Mouse (Mus musculus): ENCODE measurements around the gene Phc1. TPM values are rescaled to one million over a fixed set of nuclear protein-coding genes. Genes with fewer than 3 reads are reported as not detected.
"Not testable (repeated sequence)": the region's sequence is repeated elsewhere in the genome, so short reads cannot be mapped to it uniquely, and the experiment has no call there.

Gene Phc1
- polyA plus RNA-seq, 1 experiment from 2014 or later: 38.6 TPM

DNA sequence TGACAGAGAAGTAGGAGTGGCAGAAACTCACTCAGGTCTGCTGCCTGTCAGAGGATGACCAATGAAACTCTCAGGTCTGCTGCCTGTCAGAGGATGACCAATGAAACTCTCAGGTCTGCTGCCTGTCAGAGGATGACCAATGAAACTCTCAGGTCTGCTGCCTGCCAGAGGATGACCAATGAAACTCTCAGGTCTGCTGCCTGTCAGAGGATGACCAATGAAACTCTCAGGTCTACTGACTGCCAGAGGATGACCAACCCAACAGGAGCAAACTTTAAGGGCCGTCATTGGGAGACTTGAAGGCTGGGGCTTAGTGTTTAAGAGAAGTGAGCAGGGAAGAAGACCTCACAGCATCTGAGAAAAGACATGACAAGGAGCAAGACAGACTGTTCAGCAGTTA is 7.0 kb upstream of the Phc1 start:
- not testable (repeated sequence) for H3K4me3 ChIP-seq; H3K36me3 ChIP-seq (replicated peaks); H3K4me2 ChIP-seq; ATAC-seq (replicated peaks); H3K27ac ChIP-seq; H3K27me3 ChIP-seq (replicated peaks); H3K9me3 ChIP-seq; H3K4me1 ChIP-seq; H3K9ac ChIP-seq
- 59% methylated on average over 1 of the region's 1 CpGs for WGBS

DNA sequence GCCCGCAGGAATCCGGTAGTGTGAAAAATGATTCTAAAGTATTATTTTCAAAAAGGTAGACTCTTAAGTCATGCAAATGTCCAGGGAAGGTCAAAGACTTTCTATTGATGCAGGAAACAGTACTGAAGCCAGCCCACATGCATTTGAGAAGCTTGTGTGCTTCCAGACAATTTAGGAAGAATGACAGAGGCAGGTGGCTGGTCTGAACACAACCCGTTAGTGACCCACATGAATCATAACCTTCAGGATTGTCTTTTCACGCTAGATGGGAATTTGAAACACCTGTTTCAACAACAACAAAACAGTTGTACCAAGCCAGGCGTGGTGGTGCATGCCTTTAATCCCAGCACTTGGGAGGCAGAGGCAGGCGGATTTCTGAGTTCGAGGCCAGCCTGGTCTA is 6.0 kb upstream of the Phc1 start:
- Histone ChIP-seq H3K4me3 (no peak overlapping the region), H3K36me3 (replicated peaks) (no peaks in the 10 kb centered on the region), H3K4me2 (no peak overlapping the region), H3K4me1 (peaks cover 2% of the 10 kb centered on the region; the same call in 1 of the 2 replicates), H3K27ac (no peak overlapping the region), H3K27me3 (replicated peaks) (no peaks in the 10 kb centered on the region), H3K9ac (no peak overlapping the region), H3K9me3 (no peaks in the 10 kb centered on the region)
- 89% methylated on average over 7 of the region's 7 CpGs for WGBS
- no peak for ATAC-seq (replicated peaks)

DNA sequence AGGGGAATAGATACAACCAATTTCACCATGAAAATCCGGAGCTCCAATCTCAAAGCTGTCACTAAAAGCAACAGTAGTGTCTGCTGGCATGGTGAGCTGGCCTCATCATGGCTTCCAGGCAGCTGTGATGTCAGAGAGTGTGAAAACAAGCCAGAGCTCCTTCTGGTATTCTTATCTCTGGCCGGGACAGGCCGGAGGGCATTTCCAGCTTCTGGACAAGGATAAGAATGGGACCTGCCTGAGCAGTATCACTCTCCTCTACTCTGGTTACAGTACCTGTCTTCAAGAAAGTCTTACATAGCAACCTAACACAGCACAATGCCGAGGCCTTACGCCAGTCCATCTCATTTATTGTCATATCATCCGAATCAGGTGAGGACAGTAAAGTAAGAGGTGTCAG is 5.4 kb upstream of the Phc1 start:
- H3K4me3 ChIP-seq: no peak overlapping the region
- WGBS: 82% methylated on average over 6 of the region's 6 CpGs
- H3K9ac ChIP-seq: no peak overlapping the region
- H3K27ac ChIP-seq: no peak overlapping the region
- no peaks in the 10 kb centered on the region for H3K9me3 ChIP-seq
- H3K4me1 ChIP-seq: peaks cover 8% of the 10 kb centered on the region; the same call in 1 of the 2 replicates
- no peaks in the 10 kb centered on the region for H3K27me3 ChIP-seq (replicated peaks)
- no peak overlapping the region for H3K4me2 ChIP-seq
- H3K36me3 ChIP-seq (replicated peaks): no peaks in the 10 kb centered on the region
- no peak for ATAC-seq (replicated peaks)

DNA sequence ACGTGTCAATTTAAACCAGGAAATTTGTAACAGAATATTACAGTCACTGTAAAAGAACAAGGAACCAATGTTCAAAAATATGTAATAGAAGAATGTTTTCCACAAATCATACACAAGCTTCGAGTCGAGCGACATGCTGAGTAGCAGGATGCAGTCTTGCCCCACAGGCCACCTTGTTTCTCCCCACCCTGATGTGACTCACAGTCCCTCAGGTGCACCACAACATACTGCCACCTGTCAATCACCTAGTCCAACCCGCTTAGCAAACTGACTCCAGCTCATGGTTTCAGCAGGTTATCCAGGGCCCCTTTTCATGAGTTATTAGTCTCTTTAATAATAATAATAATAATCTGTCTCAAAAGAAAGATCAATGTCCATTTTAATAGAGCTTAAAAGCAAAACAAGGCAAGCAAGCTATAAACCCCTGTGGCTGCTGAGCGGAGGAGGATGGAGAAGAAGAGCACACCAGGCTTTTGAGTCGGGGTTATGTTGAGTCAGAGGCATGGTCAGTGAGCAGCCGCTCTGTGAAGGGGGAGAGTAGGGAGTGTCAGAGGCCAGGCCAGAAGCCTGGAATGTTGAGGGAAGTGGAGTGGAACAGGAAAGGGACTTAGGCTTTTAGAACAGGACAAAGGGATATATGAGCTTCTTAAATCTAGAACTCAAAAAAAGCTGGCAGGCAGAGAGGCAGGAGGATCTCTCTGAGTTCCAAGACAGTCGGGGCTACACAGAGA is 4.2 kb upstream of the Phc1 start:
- H3K4me3 ChIP-seq: no peak overlapping the region
- 46% methylated on average over 9 of the region's 9 CpGs for WGBS
- no peak overlapping the region for H3K9ac ChIP-seq
- H3K4me1 ChIP-seq: peaks cover 10% of the 10 kb centered on the region; the same call in 1 of the 2 replicates
- no peaks in the 10 kb centered on the region for H3K36me3 ChIP-seq (replicated peaks)
- H3K27me3 ChIP-seq (replicated peaks): no peaks in the 10 kb centered on the region
- H3K9me3 ChIP-seq: no peaks in the 10 kb centered on the region
- H3K27ac ChIP-seq: no peak overlapping the region
- no peak overlapping the region for H3K4me2 ChIP-seq
- no peak for ATAC-seq (replicated peaks)

DNA sequence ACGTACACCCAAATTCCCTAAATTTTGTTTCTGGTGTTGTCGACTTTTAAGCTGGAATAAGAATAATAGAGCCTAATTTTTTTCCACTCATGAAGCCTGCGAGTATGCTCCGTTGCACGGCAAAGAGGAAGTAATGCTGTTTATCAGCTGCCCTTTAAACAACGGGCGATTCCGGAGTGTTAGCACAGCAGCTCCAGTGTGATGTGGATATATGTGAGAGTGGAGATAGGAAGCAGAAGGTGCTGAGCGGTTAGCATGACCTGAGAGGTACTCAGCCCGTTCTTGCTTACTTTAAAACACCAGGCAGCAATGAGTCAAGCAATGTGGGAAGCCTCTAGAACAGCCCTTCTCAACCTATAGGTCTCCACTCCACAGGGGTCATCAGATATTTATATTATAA is 3.4 kb upstream of the Phc1 start:
- 72% methylated on average over 10 of the region's 10 CpGs for WGBS
- H3K9me3 ChIP-seq: no peaks in the 10 kb centered on the region
- no peaks in the 10 kb centered on the region for H3K36me3 ChIP-seq (replicated peaks)
- ATAC-seq (replicated peaks): no peak
- H3K4me3 ChIP-seq: no peak overlapping the region
- no peak overlapping the region for H3K9ac ChIP-seq
- H3K4me2 ChIP-seq: no peak overlapping the region
- no peaks in the 10 kb centered on the region for H3K27me3 ChIP-seq (replicated peaks)
- H3K27ac ChIP-seq: no peak overlapping the region
- H3K4me1 ChIP-seq: peaks cover 10% of the 10 kb centered on the region; the same call in 1 of the 2 replicates

DNA sequence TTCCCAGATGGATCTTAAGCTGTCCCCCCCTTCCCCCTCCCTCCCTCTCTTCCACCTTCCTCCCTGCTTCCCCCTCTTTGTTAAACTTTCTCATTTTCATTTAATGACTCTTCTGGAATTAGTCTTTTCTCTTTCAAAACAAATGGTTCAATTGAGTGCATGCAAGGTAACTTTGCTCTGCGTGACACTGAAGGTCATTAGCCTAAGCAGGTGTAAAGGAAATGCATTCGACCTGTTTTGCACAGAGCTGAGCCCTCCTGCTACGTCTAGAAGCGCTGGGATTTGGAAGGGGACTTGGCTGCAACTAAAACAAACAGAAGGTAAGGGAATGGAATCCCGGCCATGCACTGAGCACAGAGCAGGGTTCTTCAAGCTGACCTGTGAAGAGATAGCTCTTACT is 1.8 kb upstream of the Phc1 start:
- no peaks in the 10 kb centered on the region for H3K27me3 ChIP-seq (replicated peaks)
- WGBS: 31% methylated on average over 5 of the region's 5 CpGs
- H3K4me1 ChIP-seq: peaks cover 26% of the 10 kb centered on the region
- no peaks in the 10 kb centered on the region for H3K36me3 ChIP-seq (replicated peaks)
- H3K9ac ChIP-seq: no peak overlapping the region
- no peaks in the 10 kb centered on the region for H3K9me3 ChIP-seq
- H3K4me2 ChIP-seq: no peak overlapping the region
- no peak overlapping the region for H3K4me3 ChIP-seq
- no peak for ATAC-seq (replicated peaks)
- H3K27ac ChIP-seq: no peak overlapping the region

DNA sequence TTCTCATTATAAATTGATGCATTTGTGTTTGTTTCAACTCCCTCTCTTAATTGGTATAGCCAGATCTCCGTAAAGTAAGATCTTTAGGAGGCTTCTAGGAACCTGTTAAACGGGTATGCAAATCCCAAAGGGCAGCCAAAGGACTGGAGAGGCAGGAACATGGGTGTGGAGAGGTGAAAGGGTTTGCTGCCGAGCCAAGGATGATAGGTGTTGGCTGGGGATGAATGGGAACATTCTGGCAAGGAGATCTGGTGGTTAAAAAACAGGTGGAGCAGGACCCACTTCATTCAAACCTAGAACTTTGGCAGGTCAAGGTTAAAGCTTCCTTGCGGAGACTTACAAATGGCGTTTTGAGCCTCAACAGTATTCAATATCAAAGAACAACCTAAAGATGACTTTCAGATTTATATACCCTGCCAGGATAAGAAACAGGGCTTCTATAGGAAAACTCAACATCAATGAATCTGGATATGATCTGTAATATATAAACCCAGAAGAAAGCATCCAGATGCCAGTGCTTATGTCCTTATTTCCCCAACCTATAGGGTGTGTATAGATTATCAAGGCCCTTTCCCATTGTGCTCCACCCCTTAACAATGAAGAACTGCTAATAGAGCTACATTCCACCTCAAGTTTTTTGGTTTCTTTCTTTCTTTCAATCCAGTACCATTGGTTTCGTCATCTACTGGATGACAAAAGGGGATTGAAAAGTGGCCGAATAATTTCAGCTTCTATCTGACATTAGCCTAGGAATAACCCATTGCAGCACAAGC is 863 bp upstream of the Phc1 start:
- WGBS: 42% methylated on average over 7 of the region's 7 CpGs
- Histone ChIP-seq H3K27ac (peak overlapping the region; percentile 97), H3K4me2 (peak overlapping the region; percentile 63), H3K4me3 (peak overlapping the region; percentile 67), H3K9ac (peak overlapping the region; percentile 75; the same call in 1 of the 2 replicates), H3K9me3 (no peaks in the 10 kb centered on the region), H3K36me3 (replicated peaks) (peaks cover under 1% of the 10 kb centered on the region; the same call in 1 of the 2 replicates), H3K4me1 (peaks cover 27% of the 10 kb centered on the region), H3K27me3 (replicated peaks) (no peaks in the 10 kb centered on the region)
- no peak for ATAC-seq (replicated peaks)

DNA sequence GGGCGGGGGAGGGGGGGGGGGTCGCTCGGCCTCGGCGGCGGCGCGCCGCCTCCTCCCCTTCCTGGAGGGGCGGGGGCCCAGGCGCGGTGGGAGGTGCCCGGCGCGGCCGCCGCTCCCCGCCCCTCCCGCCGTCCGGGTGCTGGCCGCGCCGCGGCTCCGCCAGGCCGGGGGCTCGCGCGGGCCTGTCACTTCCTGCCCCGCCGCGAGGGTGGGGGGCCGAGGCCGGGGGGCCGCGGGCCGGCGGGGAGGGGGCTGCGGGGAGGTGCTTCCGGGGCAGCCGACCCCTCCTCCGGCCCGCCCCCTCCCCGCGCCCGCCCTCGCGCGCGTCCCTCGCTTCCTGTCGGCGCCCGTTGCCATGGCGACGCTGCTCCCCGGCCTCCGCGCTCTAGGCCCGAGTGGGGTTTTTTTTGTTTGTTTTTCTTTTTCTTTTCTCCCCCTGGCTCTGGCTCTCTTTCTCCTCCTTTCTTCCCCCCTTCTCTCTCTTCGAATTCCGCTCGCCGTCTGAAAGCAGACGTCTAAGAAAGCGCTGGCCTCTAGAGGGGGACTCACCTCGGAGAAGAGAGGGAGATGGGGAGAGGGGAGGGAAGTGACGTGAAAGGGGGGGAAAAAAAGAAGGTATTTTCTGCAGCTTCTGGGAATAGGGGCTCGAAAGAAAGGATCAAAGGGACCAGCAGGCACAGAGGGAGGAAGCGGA is 566 bp downstream of the Phc1 start:
- Histone ChIP-seq H3K9me3 (no peaks in the 10 kb centered on the region), H3K9ac (peak overlapping the region; percentile 75), H3K4me1 (peaks cover 27% of the 10 kb centered on the region), H3K4me3 (peak overlapping the region; percentile 67), H3K27me3 (replicated peaks) (no peaks in the 10 kb centered on the region), H3K4me2 (peak overlapping the region; percentile 63), H3K36me3 (replicated peaks) (peaks cover 7% of the 10 kb centered on the region), H3K27ac (peak overlapping the region; percentile 97)
- WGBS: 2% methylated on average over 47 of the region's 71 CpGs
- ATAC-seq (replicated peaks): peak; percentile 92

DNA sequence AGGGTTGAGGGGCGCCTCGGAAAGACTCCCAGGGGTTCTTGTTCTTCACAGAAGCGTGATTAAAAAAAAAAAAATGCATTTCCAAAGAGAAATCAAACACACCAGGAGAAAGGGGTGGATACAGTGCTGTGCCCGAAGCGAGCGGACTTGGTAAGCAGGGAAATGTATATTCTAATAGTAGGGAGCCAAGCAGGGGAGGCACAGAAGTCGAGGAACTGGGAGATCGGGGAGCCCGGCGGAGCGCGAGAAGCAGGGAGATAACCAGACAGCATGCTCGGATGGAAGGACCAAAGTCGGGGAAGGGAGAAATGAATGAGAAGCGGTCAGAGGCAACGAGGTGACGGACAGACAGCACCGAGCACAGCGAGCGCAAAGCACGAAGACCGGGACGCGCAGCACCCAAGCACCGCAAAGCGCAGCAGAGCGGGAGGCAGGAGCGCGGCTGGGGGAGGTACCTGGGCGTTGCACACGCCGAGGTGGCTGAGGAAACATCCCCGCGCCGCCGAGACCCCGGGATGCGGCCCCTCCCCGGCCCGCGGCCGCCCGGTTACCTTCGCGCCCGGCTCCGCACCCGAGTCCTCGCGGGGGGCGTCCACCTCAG is 1.2 kb downstream of the Phc1 start:
- Histone ChIP-seq H3K9me3 (no peaks in the 10 kb centered on the region), H3K27ac (peak overlapping the region; percentile 97), H3K4me3 (peak overlapping the region; percentile 67), H3K9ac (peak overlapping the region; percentile 75), H3K4me1 (peaks cover 27% of the 10 kb centered on the region), H3K4me2 (peak overlapping the region; percentile 63), H3K36me3 (replicated peaks) (peaks cover 10% of the 10 kb centered on the region), H3K27me3 (replicated peaks) (no peaks in the 10 kb centered on the region)
- WGBS: 0% methylated on average over 47 of the region's 51 CpGs
- ATAC-seq (replicated peaks): peak; percentile 80

DNA sequence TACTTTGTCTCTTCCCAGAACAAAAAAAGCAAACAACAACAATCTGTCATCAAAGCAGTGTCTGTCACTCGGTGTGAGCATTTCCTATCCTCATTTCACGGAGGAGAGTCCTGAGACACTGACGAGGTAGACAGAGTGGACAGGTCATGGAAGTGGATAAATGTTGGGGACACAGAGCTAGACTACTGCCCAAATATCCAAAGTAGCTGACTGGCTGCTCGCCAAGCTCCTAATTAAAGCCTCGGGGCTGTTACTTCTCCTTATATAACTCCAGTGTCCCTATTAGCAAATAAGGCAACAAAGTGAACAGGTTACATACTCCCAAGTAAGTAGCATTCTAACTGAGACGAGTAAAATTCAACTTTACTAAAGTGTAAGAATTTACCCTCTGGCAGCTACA is 2.8 kb downstream of the Phc1 start:
- 58% methylated on average over 6 of the region's 6 CpGs for WGBS
- Histone ChIP-seq H3K27ac (no peak overlapping the region), H3K4me3 (no peak overlapping the region), H3K9me3 (no peaks in the 10 kb centered on the region), H3K36me3 (replicated peaks) (peaks cover 24% of the 10 kb centered on the region), H3K4me1 (peaks cover 27% of the 10 kb centered on the region), H3K9ac (no peak overlapping the region; the same call in 1 of the 2 replicates), H3K4me2 (0 out of 2 replicates have a peak overlapping the region, but pooled peaks have one; percentile 10), H3K27me3 (replicated peaks) (no peaks in the 10 kb centered on the region)
- ATAC-seq (replicated peaks): no peak

DNA sequence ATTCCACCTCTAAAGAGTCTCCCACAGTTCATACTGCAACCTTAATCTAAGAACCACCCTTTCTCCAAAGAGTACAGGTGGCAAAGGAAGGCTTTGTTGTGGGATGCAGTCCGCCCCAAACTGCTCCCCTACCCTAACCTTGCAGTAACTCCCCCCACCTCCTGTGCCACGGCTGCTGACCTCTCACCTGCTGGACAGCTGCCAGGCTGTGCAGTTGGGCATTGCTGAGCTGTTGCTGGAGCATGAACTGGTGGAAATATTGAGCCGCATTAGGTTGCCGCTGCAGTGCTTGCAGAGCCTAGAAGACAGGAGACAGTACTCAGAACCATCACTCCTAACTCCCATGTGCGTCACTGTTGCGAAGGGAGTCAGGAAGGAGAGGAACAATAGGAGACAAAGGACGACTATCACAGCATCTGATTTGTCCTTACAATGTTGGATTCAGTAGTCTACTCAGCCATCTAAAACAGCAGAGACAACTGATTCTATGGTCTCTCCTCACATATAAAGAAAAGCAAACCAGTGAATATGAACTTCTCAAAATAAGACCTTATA is 5.5 kb downstream of the Phc1 start:
- Histone ChIP-seq H3K4me2 (no peak overlapping the region), H3K4me3 (no peak overlapping the region), H3K4me1 (peaks cover 17% of the 10 kb centered on the region), H3K27me3 (replicated peaks) (no peaks in the 10 kb centered on the region), H3K9ac (no peak overlapping the region), H3K9me3 (no peaks in the 10 kb centered on the region), H3K27ac (no peak overlapping the region), H3K36me3 (replicated peaks) (peaks cover 39% of the 10 kb centered on the region)
- 86% methylated on average over 7 of the region's 7 CpGs for WGBS
- ATAC-seq (replicated peaks): no peak
